Mouse (Mus musculus): ENCODE measurements around the gene Itga4.

Itga4 gene

DNA sequence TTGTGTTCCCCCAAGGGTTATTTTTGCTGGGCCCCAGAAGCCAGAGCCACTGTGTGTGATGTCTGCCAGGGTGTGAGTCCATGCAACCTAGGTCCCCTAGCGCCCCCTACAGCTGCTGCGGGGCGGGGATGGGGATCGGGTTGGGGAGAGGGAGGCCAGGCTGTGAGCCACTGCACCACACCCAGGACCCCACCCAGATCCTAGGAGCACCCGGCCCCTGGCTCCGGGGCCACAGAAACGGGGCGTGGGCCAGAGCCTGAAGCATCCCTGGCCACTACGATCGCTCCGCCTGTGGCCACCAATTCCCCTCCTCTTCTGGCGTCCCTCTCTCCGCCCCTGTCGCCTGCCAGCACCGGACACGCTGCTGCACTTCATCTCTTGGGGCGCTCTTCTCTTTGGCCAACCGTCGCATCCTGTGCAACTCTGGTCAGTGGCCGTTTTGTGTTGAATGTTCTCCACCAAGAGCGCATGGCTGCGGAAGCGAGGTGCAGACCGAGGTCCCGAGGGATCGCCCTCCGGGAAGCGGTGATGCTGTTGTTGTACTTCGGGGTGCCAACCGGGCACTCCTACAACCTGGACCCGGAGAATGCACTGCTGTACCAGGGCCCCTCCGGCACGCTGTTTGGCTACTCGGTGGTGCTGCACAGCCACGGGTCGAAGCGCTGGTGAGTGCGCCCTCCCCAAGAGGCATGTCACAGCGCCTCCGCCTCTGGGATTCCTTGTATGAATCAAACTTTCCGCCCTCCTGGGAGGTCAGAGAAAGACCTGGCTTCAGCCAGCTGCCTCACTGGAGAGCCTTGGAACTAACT is at the start of gene Itga4:
Gene Itga4, plus strand, starts transcription at position 235 of the 809 bp plus-strand sequence.
- in situ Hi-C loops (cut with MboI, MseI), result loop anchor here (10.0 kb wide), 1 partner anchor 281 kb away; no protein-coding TSS in a partner anchor

DNA sequence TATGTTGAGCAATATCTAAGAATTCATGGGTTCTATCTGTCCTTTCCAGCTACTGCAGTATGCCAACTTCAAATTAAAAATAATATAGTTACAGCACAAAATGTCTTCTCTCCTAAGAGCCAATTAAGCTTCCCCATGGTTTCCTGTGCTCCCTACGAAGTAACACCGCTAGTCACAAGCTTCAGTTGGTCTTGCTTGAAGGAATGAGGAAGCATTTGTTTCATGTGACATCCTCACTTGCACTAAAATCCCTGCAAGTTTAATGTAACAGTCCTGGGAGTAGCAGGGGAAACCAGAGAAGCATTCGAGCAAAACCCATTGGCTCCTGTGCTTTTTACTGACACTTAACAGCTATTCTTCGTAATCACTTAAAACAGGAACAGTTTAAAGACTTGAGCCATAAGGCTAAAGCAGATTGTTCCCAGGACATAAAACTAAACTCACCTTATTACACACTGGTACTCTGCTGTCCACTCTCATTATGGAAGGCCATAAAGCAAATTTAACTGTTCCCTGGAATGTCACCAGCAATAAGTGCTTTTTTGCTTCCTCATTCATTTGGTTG is 49.0 kb upstream of the Itga4 start:
- in situ Hi-C loops (cut with MboI, MseI), result no loop called here

DNA sequence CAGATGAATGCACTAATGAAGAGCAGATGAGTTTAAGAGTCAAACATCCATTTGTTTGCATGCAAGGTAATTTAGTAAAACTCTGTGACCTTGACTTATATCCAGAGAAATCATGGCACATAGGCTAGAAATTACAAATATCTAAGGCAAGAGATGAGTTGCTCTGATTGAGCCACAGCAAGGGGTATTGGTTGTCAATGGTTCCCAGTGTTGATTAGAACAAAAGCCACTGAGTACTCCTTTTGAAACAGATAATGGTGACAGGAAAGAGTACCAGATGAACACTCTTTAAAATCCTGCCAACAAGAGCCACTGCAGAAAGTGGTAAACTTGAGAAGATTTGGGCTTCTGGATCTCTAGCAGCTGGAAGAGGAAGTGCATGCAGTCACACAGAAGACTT is 40.2 kb upstream of the Itga4 start:
- in situ Hi-C loops (cut with MboI, MseI), result no loop called here

DNA sequence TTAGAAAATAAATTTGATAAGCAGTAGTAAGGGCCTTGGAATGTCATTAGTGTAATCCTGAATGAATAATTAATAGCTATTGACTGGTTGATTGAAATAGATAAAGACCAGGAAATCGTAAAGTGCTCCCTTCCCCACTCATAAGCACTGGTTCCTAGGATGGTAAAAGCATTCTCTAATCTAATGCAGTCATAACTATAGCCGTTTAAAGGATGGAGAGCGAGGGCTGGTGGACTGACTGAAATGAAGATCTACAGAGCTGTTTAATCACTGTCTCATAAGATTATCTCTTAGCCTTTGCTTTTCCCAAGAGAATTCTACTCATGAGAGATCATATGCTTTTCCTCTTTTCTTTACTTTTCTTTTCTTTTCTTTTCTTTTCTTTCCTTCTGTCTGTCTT is 39.7 kb upstream of the Itga4 start:
- in situ Hi-C loops (cut with MboI, MseI), result no loop called here

DNA sequence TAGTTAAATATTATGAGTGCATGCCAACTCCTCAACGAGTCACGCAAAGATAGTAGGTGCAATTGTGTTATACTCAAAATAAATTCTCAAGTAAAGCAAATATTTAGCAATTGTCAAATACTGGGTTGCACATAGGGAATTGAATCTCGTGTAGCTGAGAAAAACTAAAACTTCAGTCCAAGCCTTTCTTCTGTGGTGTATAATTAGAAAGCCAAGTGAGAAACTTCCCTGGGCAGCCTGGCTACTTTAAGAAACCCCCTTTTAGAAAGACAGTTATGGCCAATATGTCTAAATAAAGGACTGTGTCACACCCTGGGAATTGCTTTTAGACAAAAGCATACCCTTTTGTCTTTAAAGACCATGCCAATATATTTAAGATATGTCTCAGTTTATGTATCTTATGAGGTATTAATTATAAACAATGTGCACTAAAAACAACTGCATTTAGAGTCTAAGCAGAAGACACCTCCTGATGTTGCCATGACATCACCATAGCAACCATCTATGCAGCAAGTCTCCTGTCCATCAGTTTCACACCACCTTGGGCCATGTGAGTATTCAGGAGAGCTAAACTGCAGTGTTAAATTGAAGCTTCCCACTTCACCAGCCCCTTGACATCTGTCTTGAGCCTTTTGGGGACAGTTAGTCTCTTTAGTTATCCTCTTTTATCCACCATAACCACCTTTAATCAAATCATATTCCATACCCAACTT is 30.4 kb upstream of the Itga4 start:
- in situ Hi-C loops (cut with MboI, MseI), result no loop called here

DNA sequence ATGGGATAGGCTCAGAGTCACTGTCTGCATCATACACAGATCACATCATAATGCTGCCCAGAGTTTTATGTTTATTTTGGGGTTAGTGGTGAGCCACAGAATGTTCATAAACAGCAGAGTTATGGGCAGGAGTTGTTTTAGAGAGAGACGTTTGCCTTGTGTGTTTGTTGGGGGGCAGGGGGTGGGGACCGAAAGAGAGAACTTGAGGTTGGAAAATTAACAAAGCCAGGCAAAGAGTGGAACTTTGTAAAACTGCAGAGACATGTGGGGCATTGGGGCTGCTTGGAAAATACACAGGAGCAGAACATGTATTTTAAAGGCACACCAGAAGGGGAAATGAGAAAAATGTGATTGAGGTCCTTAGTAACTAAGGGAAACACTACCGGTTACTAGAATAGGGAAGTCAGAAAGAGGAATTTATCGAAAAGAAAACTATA is 27.4 kb upstream of the Itga4 start:
- in situ Hi-C loops (cut with MboI, MseI), result no loop called here

DNA sequence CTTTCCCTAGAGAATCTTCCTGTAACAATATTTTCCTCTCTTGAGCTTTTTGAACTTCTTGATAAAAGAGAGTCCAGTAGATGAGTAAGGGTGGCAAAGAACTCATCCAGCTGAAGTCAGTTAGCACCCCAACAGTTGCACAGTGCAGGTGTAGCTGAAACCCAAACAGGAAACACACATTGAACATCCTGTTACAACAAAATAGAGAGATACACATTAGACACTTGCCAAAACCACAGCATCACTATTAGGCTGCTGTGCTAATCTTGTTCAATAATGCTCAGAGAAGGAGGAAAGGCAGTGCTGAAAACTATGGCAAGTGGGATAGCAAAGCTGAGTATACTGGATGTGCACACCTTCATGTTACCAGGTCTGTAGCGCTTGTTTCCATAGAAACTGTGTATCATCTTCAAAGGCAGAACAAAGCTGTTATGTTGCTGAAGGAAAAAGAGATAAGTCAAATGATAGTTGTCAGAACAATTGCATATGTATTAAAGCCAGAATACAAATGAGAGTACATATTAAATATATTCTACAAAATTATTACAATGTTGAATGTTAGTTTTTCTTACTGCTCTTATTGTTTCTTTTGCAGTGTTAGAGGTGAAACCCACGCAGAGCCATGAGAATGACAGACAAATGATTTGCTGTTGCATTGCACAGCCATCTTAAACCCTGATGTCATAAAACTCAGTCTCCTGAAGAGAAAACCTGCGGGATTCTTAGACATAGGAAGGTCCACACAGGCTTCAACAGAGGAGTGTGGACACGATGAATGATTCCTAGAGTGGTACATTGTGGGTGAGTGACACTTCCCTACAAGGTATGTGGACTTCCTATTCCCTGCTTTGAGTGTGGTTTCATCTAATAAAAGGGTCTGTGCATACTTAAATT is 23.9 kb upstream of the Itga4 start:
- in situ Hi-C loops (cut with MboI, MseI), result no loop called here

DNA sequence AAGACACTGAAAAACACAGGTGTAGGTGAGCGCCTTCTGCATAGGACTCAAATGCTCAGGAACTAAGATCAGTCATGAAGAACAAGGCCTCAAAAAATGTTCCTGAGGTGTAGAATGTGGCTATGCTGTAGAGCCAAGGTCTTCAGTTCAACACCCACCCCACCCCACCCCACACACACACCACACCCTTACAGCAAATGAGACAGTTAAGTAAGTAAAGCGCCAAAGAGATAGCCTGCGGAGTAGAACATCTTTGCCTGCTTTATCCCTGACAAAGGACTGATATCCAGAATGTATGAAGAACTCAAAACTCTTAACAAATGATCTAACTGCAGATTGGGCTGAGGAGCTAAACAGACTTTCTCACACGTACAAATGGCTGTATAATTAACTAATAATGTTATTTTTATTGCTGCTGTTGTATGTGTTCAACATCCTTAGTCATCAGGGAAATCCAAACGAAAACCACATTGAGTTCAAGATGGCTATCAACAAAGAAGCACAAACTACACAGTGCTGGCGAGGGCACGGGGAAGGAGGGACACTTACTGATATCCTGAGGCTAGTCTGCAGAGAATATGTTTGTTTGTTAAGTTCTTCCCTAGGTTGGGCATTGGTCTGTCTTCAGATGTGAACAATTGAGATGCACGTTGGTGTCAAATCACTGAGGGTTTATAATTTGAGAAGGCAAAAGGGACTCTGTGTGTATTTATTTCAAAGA is 19.3 kb upstream of the Itga4 start:
- in situ Hi-C loops (cut with MboI, MseI), result no loop called here

DNA sequence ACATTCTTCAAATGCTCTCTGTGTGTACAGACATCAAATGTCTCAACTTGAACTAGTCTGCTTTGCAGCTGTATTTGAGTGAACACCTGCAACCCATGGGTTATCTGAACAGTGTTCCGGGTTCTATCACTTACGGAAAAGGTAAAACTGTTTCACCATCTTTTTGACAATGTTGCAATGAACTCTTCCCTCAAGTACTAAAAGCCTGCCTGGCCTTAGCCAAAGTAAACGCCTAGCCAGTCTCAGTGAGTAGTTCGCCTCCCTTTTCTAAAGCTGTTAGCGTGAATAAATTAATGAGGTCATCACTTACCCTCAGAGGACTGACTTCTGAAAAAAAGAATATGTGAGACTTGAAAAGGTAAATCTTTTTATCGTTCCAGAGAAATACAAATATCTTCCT is 18.0 kb upstream of the Itga4 start:
- in situ Hi-C loops (cut with MboI, MseI), result no loop called here

DNA sequence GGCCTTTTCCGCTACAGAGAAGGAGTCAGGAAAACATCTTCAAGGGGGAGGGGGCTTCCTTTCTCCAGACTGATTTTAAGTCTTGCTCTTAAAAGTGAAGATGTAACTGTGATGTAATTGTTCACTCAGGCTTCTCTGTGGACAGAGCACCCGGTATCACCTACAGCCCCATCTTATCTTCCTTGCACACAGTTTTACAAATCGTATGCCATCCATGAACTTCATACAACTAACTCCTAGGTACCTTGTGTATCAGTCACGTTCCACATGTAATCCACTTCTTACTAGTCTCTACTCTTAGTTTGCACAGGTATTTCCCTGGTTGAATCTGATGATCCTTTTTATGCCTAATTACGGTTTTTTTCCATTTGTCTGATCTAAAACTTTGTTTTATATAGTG is 10.9 kb upstream of the Itga4 start:
- in situ Hi-C loops (cut with MboI, MseI), result no loop called here

DNA sequence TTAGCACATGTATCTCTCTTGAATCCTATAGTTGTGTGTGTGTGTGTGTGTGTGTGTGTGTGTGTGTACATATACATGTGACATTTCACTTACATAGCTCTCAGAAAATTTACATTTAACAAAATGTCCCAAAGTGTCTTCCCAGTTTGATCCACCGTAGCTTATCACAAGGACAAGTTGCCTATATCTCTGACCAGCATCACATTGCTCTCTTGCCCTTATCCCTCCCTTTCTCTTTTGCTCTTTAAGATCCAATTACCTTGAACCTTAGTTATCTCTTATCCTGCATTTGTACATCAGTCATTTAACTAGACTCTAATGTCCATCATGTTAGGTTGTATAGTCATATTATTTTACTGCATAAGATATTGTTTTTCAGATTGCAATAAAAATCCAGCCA is 10.5 kb upstream of the Itga4 start:
- in situ Hi-C loops (cut with MboI, MseI), result no loop called here

DNA sequence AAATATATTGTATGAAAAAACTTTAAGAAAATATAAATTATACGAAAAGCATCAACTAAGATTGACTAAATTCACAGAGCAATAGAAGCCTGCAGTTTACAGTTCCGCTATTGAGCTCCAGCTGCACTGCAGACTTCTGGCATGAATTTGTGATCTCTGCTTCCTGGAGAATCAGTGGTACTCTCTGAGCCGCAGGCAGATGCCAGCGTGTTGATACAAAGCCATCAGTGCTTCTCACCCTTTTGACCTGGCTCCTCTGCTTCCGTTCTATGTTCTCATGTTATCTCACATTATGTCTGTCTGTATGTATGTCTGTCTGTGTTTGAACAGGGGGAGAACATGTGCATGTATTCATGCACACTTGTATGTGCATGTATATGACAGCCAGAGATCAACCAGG is 6.9 kb upstream of the Itga4 start:
- in situ Hi-C loops (cut with MboI, MseI), result no loop called here

DNA sequence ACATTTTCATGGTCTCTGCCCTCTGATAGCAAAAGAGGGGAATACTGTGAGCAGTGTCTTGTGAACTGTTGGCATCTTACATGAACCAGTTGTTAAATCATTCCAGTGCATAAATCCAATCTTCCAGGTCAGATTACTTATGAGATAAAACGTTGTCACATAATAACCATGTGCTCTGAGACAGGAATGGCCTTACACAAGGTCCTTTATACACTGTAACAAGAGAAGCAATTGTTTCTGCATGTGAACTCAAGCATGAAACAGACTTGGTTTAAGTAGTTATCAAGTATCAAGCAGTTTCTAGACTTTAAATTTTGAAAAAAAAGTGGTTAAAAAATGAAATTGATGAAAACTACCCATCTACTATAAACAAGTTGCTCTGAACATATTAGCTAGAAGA is 4.7 kb upstream of the Itga4 start:
- in situ Hi-C loops (cut with MboI, MseI), result loop anchor here (10.0 kb wide), 1 partner anchor 276 kb away; no protein-coding TSS in a partner anchor

DNA sequence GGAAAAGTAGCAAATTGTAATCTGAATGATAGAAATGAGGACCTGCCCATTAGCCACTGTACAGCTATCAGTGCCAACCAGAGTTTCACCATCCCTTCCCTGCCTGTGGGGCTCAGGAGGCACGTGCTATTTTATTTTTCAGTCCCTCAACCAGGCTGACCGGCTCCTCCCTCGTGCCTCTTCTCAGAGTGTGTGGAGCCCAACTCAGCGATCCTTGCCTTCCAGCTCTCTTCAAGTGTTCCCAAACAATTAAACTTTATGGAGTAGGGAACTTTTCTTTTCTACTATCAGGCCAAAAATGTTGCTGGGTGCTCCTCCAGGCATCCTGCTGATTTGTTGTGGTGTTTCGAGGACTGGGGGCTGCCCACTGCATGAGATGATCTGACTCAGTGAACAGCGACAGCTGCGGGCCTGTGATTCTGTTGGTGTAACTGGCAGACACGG is 1.4 kb upstream of the Itga4 start:
- in situ Hi-C loops (cut with MboI, MseI), result loop anchor here (10.0 kb wide), 1 partner anchor 279 kb away; no protein-coding TSS in a partner anchor

DNA sequence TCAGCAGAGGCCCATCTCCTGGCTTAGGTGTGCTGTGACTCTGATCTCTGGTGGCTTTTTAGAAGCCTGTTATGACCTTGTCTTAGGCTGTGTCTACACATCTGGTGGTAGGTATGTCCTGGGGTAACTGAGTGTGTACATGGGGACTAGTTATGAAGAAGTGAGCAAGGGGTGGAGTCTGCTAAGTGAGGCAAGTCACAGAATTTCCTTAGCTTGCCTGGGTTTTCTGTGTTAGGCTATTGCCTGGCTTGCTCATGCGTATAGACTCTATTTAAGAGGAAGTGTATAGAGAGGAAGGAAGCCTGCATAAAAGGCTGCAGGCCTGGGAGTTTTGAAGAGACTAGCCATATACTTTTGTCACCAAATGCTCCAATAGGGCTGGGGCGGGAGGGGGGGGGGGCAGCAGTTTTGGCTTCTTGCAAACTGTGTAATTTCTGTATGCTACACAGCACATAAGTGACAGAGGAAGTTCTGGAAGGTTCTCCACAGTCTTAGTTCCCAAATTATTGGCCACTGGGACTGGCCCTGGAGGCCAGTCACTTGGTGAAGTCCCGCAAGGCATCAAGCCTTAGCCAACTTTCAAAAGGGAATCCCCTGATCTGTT is 536 bp upstream of the Itga4 start:
- in situ Hi-C loops (cut with MboI, MseI), result loop anchor here (10.0 kb wide), 1 partner anchor 280 kb away; no protein-coding TSS in a partner anchor

DNA sequence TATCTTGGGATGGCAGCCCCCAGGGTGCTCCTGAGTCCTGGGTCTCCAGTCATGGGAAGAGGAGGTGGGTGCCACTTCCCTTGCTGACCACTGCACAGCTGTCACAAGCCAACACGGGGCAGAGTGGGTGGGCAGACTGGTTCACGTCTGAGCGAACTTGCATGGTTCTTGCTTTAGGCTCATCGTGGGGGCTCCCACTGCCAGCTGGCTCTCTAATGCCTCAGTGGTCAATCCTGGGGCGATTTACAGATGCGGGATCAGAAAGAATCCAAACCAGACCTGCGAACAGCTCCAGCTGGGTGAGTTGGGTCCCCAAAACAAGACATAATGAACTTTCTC is 744 bp downstream of the Itga4 start:
- in situ Hi-C loops (cut with MboI, MseI), result loop anchor here (10.0 kb wide), 1 partner anchor 281 kb away; no protein-coding TSS in a partner anchor

DNA sequence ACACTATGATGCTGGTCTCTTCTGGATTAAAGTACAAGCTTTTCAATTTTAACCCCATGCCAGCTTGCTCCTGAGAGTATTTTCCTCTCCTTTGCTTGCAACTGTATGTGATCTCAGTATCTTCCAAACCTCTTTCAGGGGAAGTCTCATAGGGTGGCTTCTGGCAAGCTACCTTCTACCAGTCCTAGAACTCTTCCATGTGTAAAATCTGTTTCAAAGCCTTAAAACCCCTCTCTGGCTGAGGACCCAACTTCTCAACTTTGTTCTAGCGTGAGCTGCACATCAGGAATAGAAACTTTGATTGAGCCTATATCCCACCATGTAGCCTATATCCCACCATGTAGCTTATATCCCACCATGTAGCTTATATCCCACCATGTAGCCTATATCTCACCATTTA is 1.1 kb downstream of the Itga4 start:
- in situ Hi-C loops (cut with MboI, MseI), result loop anchor here (10.0 kb wide), 1 partner anchor 282 kb away; no protein-coding TSS in a partner anchor

DNA sequence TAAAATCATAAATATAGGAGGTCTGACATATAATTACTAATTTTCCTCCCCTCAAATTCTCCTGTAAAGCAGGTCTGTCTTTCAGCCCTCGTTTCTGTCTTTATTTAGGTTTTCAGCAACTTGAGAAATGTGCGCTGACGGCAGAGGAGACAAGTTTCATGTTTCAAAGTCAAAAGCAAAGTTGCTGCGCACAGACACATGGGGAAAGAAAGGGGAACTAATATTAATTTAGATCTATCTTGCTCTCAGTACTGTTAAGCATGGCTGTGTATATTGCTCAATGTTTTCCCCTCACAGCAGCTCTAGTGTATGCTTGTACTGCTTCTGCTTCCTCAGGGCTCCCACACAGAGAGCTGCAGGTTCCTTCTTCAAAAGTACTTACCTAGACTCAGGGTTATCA is 1.7 kb downstream of the Itga4 start:
- in situ Hi-C loops (cut with MboI, MseI), result loop anchor here (10.0 kb wide), 1 partner anchor 282 kb away; no protein-coding TSS in a partner anchor

DNA sequence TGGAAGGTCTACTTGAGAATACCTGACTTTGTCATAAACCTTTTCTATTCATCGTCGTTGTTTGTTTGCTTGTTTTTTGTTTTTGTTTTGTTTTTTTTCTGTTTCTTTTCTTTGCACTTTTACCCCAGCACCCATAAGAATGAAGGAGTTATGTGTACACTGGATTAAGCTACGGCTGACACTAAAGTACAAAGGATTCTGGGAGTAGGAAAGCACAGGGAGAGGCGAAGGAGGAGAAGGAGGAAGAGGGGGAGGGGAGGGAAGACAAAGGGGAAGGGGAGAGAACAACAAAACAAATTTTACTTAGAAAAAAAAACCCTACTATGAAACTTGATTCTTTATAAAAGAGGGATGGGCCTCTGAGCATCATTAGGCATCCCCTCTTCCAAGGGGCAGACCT is 2.2 kb downstream of the Itga4 start:
- in situ Hi-C loops (cut with MboI, MseI), result loop anchor here (10.0 kb wide), 1 partner anchor 283 kb away; no protein-coding TSS in a partner anchor

DNA sequence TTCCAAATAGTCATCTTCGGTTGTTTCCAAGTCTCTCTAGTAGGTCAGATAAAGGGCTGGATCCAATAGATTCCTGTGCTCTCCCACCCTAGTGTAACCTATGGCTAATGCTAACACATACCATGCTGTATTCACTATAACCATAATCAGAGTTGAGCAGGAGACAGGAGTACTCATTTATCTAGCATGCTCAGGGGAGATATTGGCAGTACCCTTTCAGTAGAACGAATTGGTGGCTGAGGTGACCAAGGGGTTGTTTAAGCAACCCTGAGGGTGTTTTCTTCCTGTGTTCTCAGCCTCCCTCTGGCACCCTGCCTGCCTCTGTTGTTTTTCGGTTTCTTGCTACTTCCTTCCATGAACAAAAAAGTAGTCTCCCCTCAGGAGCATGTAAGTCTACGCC is 4.1 kb downstream of the Itga4 start:
- in situ Hi-C loops (cut with MboI, MseI), result loop anchor here (10.0 kb wide), 1 partner anchor 285 kb away; no protein-coding TSS in a partner anchor

Measured in T-helper 2 cell (primary cell).